Mouse (Mus musculus): Measurements from ENCODE around the gene Slc22a14.

- TF ChIP-seq CTCF (IDR thresholded peaks at IDR 0.05; ENCODE audit: extremely low read depth, insufficient read depth, low read length) (no peak), POLR2A (IDR thresholded peaks at IDR 0.05; ENCODE audit: extremely low read depth, insufficient read depth, low read length) (peak; percentile 89)
Observed at GRCm38 (mm10) chr9:119340909-119341816, 24.2 kb downstream of the Slc22a14 start, which contains the start of gene Myd88.
